Mouse (Mus musculus): ENCODE measurements around the gene Gm11042. TPM values are rescaled to one million over a fixed set of nuclear protein-coding genes. Genes with fewer than 3 reads are reported as not detected.
A peak's percentile ranks its signal among the peaks of the same experiment; 100 is the strongest.

Gm11042 gene
- polyA plus RNA-seq, 1 experiment, result not detected

DNA sequence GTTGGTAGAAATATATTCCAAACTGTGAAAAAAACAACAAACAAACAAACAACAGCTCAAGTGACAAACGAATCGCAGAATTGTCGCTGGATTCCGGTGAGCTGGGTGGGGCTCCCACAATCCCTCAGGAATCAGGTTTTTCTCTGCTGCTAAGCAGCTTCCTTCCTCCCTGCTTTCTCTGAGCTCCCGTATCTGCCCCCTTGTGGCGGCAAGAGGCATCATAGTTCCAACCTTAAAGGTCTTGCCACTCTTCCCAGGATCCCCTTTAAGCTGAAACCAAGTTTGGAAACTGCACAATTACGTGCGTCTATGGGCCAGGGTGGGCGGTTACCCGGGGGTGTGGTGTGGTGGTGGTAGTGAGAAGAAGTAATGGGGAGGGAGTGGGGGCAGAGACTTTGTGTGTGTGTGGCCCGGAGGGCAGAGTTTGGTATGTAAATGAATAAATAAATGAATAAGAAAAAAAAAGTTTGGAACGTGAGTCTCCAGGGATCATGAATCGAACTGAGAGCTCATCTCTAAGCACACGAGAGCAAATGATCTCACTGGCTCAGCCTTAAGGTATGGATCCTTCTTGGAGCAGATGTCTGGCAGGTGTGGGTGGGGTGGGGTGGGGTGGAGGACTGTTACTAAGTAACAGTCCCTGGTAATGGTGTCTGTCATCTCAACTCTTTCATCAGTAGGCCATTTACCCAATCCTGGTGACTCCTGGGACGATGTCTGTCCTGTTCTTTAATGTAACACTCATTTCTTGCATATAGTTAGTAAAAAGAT, 980 bp upstream of the Gm11042 start:
- TF ChIP-seq CTCF (IDR thresholded peaks at IDR 0.05; ENCODE audit: borderline replicate concordance, control insufficient read depth, extremely low read depth, insufficient read depth, low read length, poor library complexity) (peak; percentile 69; the same call in 1 of the 2 replicates), POLR2A (IDR thresholded peaks at IDR 0.05; ENCODE audit: control insufficient read depth, extremely low read depth, insufficient read depth, low read length, poor library complexity) (no peak)
- Histone ChIP-seq H3K4me1 (replicated peaks; ENCODE audit: control insufficient read depth, insufficient read depth, low read length) (peaks cover 7% of the 10 kb centered on the region), H3K27me3 (ENCODE audit: control insufficient read depth, insufficient read depth, low read length) (no peaks in the 10 kb centered on the region), H3K27ac (ENCODE audit: control insufficient read depth, insufficient read depth, low read length) (no peak overlapping the region), H3K4me3 (ENCODE audit: control insufficient read depth, insufficient read depth, low read length) (peak overlapping the region; percentile 57), H3K36me3 (ENCODE audit: control insufficient read depth, insufficient read depth, low read length) (no peaks in the 10 kb centered on the region)
- peak; percentile 67 for DNase-seq
- 21% methylated on average over 15 of the region's 15 CpGs for WGBS

DNA sequence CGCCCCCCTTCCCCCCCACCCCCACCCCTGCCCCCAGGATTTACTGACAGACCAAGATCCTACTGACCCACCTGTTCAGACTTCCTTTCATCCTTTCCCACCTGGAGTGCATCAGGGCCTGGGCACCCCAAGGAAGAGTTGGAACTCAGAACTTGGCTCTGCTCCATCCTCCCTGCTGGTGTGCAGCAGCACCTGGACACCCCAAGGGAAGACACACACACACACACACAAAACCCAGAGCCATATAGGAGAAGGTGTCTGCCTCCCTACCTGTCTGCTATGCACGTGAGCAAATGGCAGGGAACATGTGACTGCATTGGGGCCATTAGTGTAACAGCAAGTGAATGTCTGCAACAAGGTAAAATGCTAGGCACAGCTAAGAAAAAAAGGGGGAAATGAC, 973 bp downstream of the Gm11042 start:
- H3K27me3 ChIP-seq (ENCODE audit: control insufficient read depth, insufficient read depth, low read length), result no peaks in the 10 kb centered on the region
- no peak overlapping the region for H3K27ac ChIP-seq (ENCODE audit: control insufficient read depth, insufficient read depth, low read length)
- peaks cover 9% of the 10 kb centered on the region for H3K4me1 ChIP-seq (replicated peaks; ENCODE audit: control insufficient read depth, insufficient read depth, low read length)
- H3K36me3 ChIP-seq (ENCODE audit: control insufficient read depth, insufficient read depth, low read length), result no peaks in the 10 kb centered on the region
- no peak for DNase-seq
- TF ChIP-seq CTCF (IDR thresholded peaks at IDR 0.05; ENCODE audit: borderline replicate concordance, control insufficient read depth, extremely low read depth, insufficient read depth, low read length, poor library complexity) (no peak), POLR2A (IDR thresholded peaks at IDR 0.05; ENCODE audit: control insufficient read depth, extremely low read depth, insufficient read depth, low read length, poor library complexity) (no peak)
- no peak overlapping the region for H3K4me3 ChIP-seq (ENCODE audit: control insufficient read depth, insufficient read depth, low read length)
- 81% methylated on average over 2 of the region's 2 CpGs for WGBS

DNA sequence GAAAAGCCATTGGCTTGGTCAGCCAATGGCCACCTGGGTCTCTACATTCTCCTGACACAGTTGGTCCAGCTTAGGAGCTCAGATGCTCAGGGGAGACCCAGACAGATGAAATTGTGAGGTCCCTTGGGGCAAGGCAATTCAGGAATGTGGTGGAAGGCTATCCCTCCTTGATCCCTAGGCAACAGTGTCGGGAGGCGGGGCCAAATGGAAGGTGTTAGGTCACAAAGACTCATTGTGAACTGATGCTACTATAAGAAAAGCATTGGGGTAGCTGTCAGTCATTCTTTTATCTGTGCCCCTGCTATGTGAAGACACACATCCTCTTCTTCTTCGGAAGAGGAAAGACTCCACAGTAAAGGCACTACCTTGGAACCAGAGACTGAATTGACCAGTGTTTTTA, 3.6 kb downstream of the Gm11042 start:
- Histone ChIP-seq H3K27me3 (ENCODE audit: control insufficient read depth, insufficient read depth, low read length) (no peaks in the 10 kb centered on the region), H3K4me3 (ENCODE audit: control insufficient read depth, insufficient read depth, low read length) (no peak overlapping the region), H3K4me1 (replicated peaks; ENCODE audit: control insufficient read depth, insufficient read depth, low read length) (peaks cover 9% of the 10 kb centered on the region), H3K36me3 (ENCODE audit: control insufficient read depth, insufficient read depth, low read length) (no peaks in the 10 kb centered on the region), H3K27ac (ENCODE audit: control insufficient read depth, insufficient read depth, low read length) (peak overlapping the region; percentile 24; the same call in 1 of the 2 replicates)
- WGBS, result 89% methylated on average over 3 of the region's 3 CpGs
- DNase-seq, result no peak
- TF ChIP-seq CTCF (IDR thresholded peaks at IDR 0.05; ENCODE audit: borderline replicate concordance, control insufficient read depth, extremely low read depth, insufficient read depth, low read length, poor library complexity) (no peak), POLR2A (IDR thresholded peaks at IDR 0.05; ENCODE audit: control insufficient read depth, extremely low read depth, insufficient read depth, low read length, poor library complexity) (no peak)

DNA sequence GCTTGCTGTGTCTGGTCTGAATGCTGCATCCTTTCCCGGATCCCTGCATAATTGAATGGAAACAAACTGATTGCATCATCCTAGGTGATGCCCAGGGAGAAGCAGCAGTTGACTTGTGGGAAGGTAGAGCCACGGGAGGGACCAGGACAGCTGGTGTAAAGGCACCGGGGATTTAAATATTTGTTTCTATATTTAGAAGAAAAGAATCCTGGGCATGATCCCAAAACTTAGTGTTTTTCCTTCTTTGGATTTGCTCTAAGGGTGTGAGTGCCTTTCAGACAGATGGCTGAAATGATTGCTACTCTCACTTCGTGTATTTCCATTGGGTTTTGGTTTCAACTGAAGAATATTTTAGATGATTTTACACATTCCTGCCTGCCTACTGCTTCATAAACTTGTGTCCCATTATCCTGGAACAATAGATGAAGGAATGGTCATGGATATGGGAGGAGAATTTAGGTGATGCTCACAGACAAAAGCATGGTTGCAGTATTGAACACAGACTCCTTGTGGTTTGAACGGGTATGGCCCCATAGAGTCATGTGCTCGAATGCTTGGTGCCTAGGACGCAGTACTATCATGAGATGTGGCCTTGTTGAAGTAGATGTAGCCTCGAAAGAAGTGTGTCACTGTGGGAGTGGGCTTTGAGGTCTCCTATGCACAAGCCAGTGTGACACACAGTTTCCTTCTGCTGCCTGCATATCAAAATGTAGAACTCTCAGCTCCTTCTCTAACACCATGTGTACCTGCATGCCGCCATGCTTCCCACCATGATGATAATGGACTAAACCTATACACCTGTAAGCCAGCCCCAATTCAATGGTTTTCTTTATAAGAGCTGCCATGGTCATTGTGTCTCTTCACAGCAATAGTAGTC, 12.5 kb downstream of the Gm11042 start:
- no peak overlapping the region for H3K27ac ChIP-seq (ENCODE audit: control insufficient read depth, insufficient read depth, low read length)

DNA sequence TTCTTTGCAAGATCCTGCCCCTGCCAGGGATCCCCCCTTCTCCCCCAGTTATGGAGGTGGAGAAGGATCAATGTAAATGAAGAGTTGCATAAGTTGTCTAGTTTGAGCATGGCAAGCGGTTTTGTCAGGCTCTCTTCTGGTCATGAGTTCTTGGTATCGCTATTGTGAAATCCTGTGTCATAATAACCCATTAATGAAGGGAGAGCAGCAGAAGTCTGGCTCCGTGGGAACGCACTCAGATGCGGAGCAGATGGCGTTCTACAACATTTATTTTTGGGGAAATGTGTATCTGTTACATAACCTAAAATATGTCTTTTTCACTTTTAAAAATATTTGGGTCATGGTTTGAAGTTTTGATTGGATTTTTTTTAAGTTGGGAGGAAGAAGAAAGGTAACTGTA, 14.6 kb downstream of the Gm11042 start:
- H3K36me3 ChIP-seq (ENCODE audit: control insufficient read depth, insufficient read depth, low read length), result no peaks in the 10 kb centered on the region
- no peaks in the 10 kb centered on the region for H3K27me3 ChIP-seq (ENCODE audit: control insufficient read depth, insufficient read depth, low read length)
- no peak overlapping the region for H3K27ac ChIP-seq (ENCODE audit: control insufficient read depth, insufficient read depth, low read length)
- no peak overlapping the region for H3K4me3 ChIP-seq (ENCODE audit: control insufficient read depth, insufficient read depth, low read length)
- WGBS, result 95% methylated on average over 6 of the region's 6 CpGs
- DNase-seq, result no peak
- no peaks in the 10 kb centered on the region for H3K4me1 ChIP-seq (replicated peaks; ENCODE audit: control insufficient read depth, insufficient read depth, low read length)
- TF ChIP-seq CTCF (IDR thresholded peaks at IDR 0.05; ENCODE audit: borderline replicate concordance, control insufficient read depth, extremely low read depth, insufficient read depth, low read length, poor library complexity) (no peak), POLR2A (IDR thresholded peaks at IDR 0.05; ENCODE audit: control insufficient read depth, extremely low read depth, insufficient read depth, low read length, poor library complexity) (no peak)

More for the DNA sequence above, 12.5 kb downstream of the Gm11042 start:
- no peaks in the 10 kb centered on the region for H3K27me3 ChIP-seq (ENCODE audit: control insufficient read depth, insufficient read depth, low read length)
- no peaks in the 10 kb centered on the region for H3K4me1 ChIP-seq (replicated peaks; ENCODE audit: control insufficient read depth, insufficient read depth, low read length)
- TF ChIP-seq POLR2A (IDR thresholded peaks at IDR 0.05; ENCODE audit: control insufficient read depth, extremely low read depth, insufficient read depth, low read length, poor library complexity), result no peak
- TF ChIP-seq CTCF (IDR thresholded peaks at IDR 0.05; ENCODE audit: borderline replicate concordance, control insufficient read depth, extremely low read depth, insufficient read depth, low read length, poor library complexity), result no peak
- no peak overlapping the region for H3K4me3 ChIP-seq (ENCODE audit: control insufficient read depth, insufficient read depth, low read length)
- no peaks in the 10 kb centered on the region for H3K36me3 ChIP-seq (ENCODE audit: control insufficient read depth, insufficient read depth, low read length)
- 82% methylated on average over 9 of the region's 9 CpGs for WGBS
- no peak for DNase-seq

DNA sequence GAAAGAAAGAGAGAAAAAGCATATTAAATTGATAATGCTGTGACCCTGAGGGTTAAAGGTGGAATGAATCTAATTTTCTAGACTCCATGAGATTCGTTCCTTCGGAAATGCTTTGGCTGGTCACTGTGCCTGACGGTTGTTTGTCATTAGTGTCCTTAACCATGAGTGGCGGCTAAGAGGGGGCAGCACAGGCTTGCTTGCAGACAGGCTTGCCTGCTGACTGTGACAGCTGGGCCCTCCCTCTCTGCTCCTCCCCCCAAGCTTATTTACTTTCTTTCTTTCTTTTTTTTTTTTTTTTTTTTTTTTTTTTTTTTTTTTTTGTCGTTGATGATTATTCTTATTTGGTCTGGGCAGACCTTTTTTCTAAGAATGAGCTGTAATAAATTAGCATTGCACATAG, 19.8 kb downstream of the Gm11042 start:
- Histone ChIP-seq H3K4me3 (ENCODE audit: control insufficient read depth, insufficient read depth, low read length) (no peak overlapping the region), H3K27me3 (ENCODE audit: control insufficient read depth, insufficient read depth, low read length) (no peaks in the 10 kb centered on the region), H3K4me1 (replicated peaks; ENCODE audit: control insufficient read depth, insufficient read depth, low read length) (no peaks in the 10 kb centered on the region), H3K27ac (ENCODE audit: control insufficient read depth, insufficient read depth, low read length) (no peak overlapping the region), H3K36me3 (ENCODE audit: control insufficient read depth, insufficient read depth, low read length) (no peaks in the 10 kb centered on the region)
- 75% methylated on average over 5 of the region's 5 CpGs for whole genome bisulfite sequencing
- no peak for DNase-seq
- TF ChIP-seq CTCF (IDR thresholded peaks at IDR 0.05; ENCODE audit: borderline replicate concordance, control insufficient read depth, extremely low read depth, insufficient read depth, low read length, poor library complexity) (no peak), POLR2A (IDR thresholded peaks at IDR 0.05; ENCODE audit: control insufficient read depth, extremely low read depth, insufficient read depth, low read length, poor library complexity) (no peak)
